Mouse (Mus musculus) embryonic facial prominence, embryonic 15.5 days (tissue): ENCODE data around the gene Hhipl1. TPM values are rescaled to one million over a fixed set of nuclear protein-coding genes. Genes with fewer than 3 reads are reported as not detected.

ENCODE experiments used
- ATAC-seq: fragments of 200-750 bp; cut with Nextera tagmentation; 2 replicates; pipeline ENCODE4 v1.8.0; 2017; ENCODE audit warnings: low read depth, moderate TSS enrichment; ENCODE audit not compliant: insufficient number of reproducible peaks, low FRiP score, low TSS enrichment
- H3K27ac ChIP-seq: fragments of 300-500 bp; sonication (generic); replicated peaks from 2 replicates; pipeline ENCODE4 v1.5.1; 2015; ENCODE audit warnings: mild to moderate bottlenecking, inconsistent platforms
- H3K27me3 ChIP-seq: fragments of 300-500 bp; sonication (generic); 2 replicates; pipeline ENCODE4 v1.6.1; 2015; ENCODE audit warnings: inconsistent platforms
- H3K36me3 ChIP-seq: fragments of 300-500 bp; sonication (generic); 2 replicates; pipeline ENCODE4 v1.6.1; 2015; ENCODE audit warnings: mild to moderate bottlenecking, inconsistent platforms
- H3K4me1 ChIP-seq: fragments of 300-500 bp; sonication (generic); 2 replicates; pipeline ENCODE4 v1.6.1; 2015; ENCODE audit warnings: inconsistent platforms
- H3K4me2 ChIP-seq: fragments of 300-500 bp; sonication (generic); replicated peaks from 2 replicates; pipeline ENCODE4 v1.6.1; 2015; ENCODE audit warnings: mild to moderate bottlenecking, inconsistent platforms
- H3K4me3 ChIP-seq: fragments of 300-500 bp; sonication (generic); replicated peaks from 2 replicates; pipeline ENCODE4 v1.5.1; 2015; ENCODE audit warnings: mild to moderate bottlenecking, inconsistent platforms
- H3K9ac ChIP-seq: fragments of 300-500 bp; sonication (generic); 2 replicates; pipeline ENCODE4 v1.6.1; 2015; ENCODE audit warnings: inconsistent platforms
- H3K9me3 ChIP-seq: fragments of 300-500 bp; sonication (generic); replicated peaks from 2 replicates; pipeline ENCODE4 v1.6.1; 2016; ENCODE audit warnings: inconsistent platforms
- WGBS: fragments of 180-500 bp; shearing (Covaris S2); methylation state at CpG from one replicate; pipeline ENCODE4 v1.1.7; 2015; 5-methylcytosine and 5-hydroxymethylcytosine counted together
- polyA plus RNA-seq: library from polyadenylated mRNA; unstranded; fragments of >200 nt; fragmentation: Nextera tagmentation; extraction: Ambion mirVana; gene quantifications from 2 replicates; pipeline ENCODE4 v1.2.1, GENCODE M21; 2015

Gene Hhipl1
- polyA plus RNA-seq, 1 experiment from 2014 or later = 0.67 TPM

DNA sequence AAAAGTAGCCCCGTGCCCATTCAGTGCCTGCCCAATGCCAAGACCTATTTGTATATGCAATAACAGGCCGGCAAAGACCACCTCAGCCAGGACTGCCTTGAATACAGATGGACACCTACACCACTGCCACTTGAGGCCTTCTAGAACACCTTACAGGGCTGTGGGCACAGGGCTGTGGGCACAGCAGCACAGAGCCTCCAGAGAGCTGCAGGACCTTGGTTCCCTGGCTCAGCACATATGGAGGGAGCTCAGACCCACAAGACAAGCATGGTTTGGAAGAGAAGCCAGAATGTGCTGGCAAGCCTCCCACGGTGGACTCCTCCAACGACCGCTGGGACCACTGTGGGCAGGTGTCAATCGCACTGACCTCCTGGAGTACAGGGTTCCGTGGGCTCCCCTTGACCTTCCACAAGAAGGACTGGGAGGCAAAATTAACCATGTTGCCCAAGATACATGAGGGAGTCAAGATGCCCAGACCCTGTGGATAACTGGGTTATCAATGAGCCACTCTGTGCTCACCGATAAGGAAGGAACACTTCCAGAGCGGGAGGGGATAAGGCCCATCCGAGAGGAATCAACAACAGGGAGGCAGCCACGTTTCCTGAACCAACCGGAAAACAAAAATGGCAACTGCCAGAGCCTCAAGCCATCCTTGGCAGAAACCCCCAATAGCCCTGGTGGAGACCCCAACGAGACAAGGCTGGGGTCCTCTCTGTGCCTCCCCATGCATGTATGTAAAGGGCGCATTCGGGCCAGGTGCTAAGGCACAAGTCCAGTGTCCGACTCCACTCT, 34.5 kb upstream of the Hhipl1 start:
- Histone ChIP-seq H3K27ac (no peak overlapping the region), H3K4me2 (peak overlapping the region; percentile 96; the same call in 1 of the 2 replicates), H3K4me3 (no peak overlapping the region), H3K36me3 (no peaks in the 10 kb centered on the region), H3K4me1 (peaks cover 55% of the 10 kb centered on the region), H3K9me3 (no peaks in the 10 kb centered on the region), H3K9ac (no peak overlapping the region), H3K27me3 (no peaks in the 10 kb centered on the region)
- no peak for ATAC-seq
- 80% methylated on average over 16 of the region's 16 CpGs for WGBS

- Histone ChIP-seq H3K4me1 (peaks cover 60% of the 10 kb centered on the region), H3K9me3 (no peaks in the 10 kb centered on the region)
- WGBS = 54% methylated on average over 7 of the region's 7 CpGs
Measured at GRCm38 (mm10) chr12:108272143-108272635, 33.9 kb upstream of the Hhipl1 start.

GRCm38 (mm10) chr12:108273466-108274312, 32.4 kb upstream of the Hhipl1 start:
- WGBS = 6% methylated on average over 21 of the region's 21 CpGs
- no peaks in the 10 kb centered on the region for H3K27me3 ChIP-seq
- no peak for ATAC-seq
- H3K4me1 ChIP-seq = peaks cover 75% of the 10 kb centered on the region
- H3K27ac ChIP-seq = no peak overlapping the region
- peak overlapping the region; percentile 58 for H3K9ac ChIP-seq
- H3K9me3 ChIP-seq = no peaks in the 10 kb centered on the region
- peak overlapping the region; percentile 96 for H3K4me2 ChIP-seq
- no peaks in the 10 kb centered on the region for H3K36me3 ChIP-seq
- peak overlapping the region; percentile 65 for H3K4me3 ChIP-seq

More at GRCm38 (mm10) chr12:108272143-108272635, 33.9 kb upstream of the Hhipl1 start:
- H3K4me3 ChIP-seq = no peak overlapping the region
- no peaks in the 10 kb centered on the region for H3K27me3 ChIP-seq
- H3K4me2 ChIP-seq = peak overlapping the region; percentile 96
- no peak overlapping the region for H3K27ac ChIP-seq
- no peaks in the 10 kb centered on the region for H3K36me3 ChIP-seq
- H3K9ac ChIP-seq = no peak overlapping the region
- no peak for ATAC-seq

GRCm38 (mm10) chr12:108274313-108274595, 31.8 kb upstream of the Hhipl1 start:
- Histone ChIP-seq H3K27me3 (no peaks in the 10 kb centered on the region), H3K36me3 (no peaks in the 10 kb centered on the region), H3K9me3 (no peaks in the 10 kb centered on the region), H3K9ac (peak overlapping the region; percentile 58), H3K4me1 (peaks cover 80% of the 10 kb centered on the region), H3K4me2 (peak overlapping the region; percentile 96), H3K27ac (no peak overlapping the region), H3K4me3 (peak overlapping the region; percentile 65)
- no peak for ATAC-seq
- WGBS = 1% methylated on average over 32 of the region's 35 CpGs

GRCm38 (mm10) chr12:108274661-108275507, 31.2 kb upstream of the Hhipl1 start, which contains the start of gene Ccdc85c:
Gene Ccdc85c, minus strand, starts transcription at chr12:108275425.
- Histone ChIP-seq H3K4me1 (peaks cover 76% of the 10 kb centered on the region), H3K4me2 (peak within 1 kb of the TSS; percentile 96), H3K9ac (peak within 1 kb of the TSS; percentile 58), H3K27ac (peak within 1 kb of the TSS; percentile 79), H3K4me3 (peak within 1 kb of the TSS; percentile 65), H3K36me3 (no peaks in the 10 kb centered on the region), H3K27me3 (no peaks in the 10 kb centered on the region), H3K9me3 (no peaks in the 10 kb centered on the region)
- under 1% methylated on average over 82 of the region's 120 CpGs for WGBS
- ATAC-seq = peak; percentile 0; the same call in 1 of the 2 replicates

- Histone ChIP-seq H3K9ac (peak overlapping the region; percentile 48), H3K4me2 (peak overlapping the region; percentile 96), H3K27me3 (no peaks in the 10 kb centered on the region), H3K4me3 (peak overlapping the region; percentile 65), H3K36me3 (no peaks in the 10 kb centered on the region), H3K4me1 (peaks cover 72% of the 10 kb centered on the region), H3K9me3 (no peaks in the 10 kb centered on the region), H3K27ac (peak overlapping the region; percentile 79)
- peak; percentile 94 for ATAC-seq
- 1% methylated on average over 36 of the region's 37 CpGs for WGBS
Measured at GRCm38 (mm10) chr12:108275508-108275890, 30.6 kb upstream of the Hhipl1 start.

GRCm38 (mm10) chr12:108275920-108276822, 29.9 kb upstream of the Hhipl1 start:
- Histone ChIP-seq H3K27ac (peak overlapping the region; percentile 79), H3K36me3 (no peaks in the 10 kb centered on the region), H3K4me3 (peak overlapping the region; percentile 65), H3K27me3 (no peaks in the 10 kb centered on the region), H3K4me1 (peaks cover 65% of the 10 kb centered on the region), H3K9me3 (no peaks in the 10 kb centered on the region), H3K4me2 (peak overlapping the region; percentile 96), H3K9ac (peak overlapping the region; percentile 48)
- ATAC-seq = no peak; the same call in 1 of the 2 replicates
- WGBS = under 1% methylated on average over 47 of the region's 47 CpGs

DNA sequence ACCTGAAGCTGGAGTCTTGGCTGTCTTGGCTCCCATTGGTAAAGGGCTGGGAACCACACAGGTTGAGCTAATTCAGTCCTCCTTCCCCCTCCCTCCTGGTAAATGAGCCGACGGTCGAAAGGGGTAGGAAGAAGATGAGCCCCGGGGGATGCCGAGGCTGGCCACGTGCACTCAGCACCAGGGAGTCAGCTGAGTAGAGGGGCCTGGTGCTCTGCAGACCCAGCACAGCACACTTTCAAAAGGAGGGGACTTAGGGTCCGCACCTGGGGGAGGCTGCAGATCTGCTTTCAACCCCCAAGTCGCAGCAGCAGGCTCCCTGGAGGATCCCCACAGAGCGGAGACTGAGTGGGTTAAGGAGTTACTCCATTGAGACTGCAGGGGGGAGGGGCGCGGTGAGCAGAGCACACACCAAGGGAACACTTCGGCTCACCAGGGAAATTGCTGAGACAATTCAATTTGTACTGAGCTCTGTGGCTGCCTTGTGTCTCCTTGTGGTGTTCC, 28.7 kb upstream of the Hhipl1 start:
- Histone ChIP-seq H3K4me3 (0 out of 2 replicates have a peak overlapping the region, but pooled peaks have one; percentile 7), H3K27ac (peak overlapping the region; percentile 28; the same call in 1 of the 2 replicates), H3K27me3 (no peaks in the 10 kb centered on the region), H3K9me3 (no peaks in the 10 kb centered on the region), H3K9ac (no peak overlapping the region), H3K4me2 (peak overlapping the region; percentile 96), H3K36me3 (no peaks in the 10 kb centered on the region), H3K4me1 (peaks cover 54% of the 10 kb centered on the region)
- WGBS = 4% methylated on average over 12 of the region's 12 CpGs
- ATAC-seq = no peak

DNA sequence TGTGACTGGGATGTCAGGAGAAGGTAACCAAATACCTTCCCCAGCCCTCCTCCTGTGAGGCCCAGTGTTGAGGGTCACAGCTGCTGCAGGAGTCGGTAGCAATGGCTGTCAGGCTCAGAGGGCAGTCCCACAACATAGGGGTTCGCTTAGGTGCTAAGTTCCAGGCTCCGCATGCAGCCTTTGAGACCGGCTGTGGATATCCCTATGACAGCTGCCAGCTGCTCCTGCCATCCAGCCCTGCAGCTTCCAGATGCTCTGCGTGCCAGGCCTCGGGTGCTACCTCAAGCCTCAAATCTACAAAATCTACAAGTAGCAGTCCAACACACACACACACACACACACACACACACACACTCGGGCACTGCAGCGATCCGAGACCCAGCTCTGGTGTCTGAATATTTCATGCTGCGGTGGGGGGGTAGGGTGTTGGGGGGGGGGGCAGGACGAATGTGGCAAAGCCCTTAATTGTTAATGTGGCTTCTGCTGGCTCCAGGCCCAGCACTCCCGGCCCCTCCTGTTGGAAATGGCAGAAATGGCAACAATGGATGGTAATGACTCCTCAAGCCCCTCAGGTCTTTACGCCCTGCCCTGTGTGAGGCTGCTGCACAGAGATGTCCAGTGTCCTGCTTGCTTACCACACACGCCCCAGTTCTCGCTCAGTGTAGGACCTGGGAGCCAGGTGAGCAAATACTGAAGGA, 27.7 kb upstream of the Hhipl1 start:
- H3K4me2 ChIP-seq = no peak overlapping the region

More for the DNA sequence above, 27.7 kb upstream of the Hhipl1 start:
- 27% methylated on average over 15 of the region's 15 CpGs for WGBS
- Histone ChIP-seq H3K9me3 (no peaks in the 10 kb centered on the region), H3K27ac (no peak overlapping the region), H3K9ac (no peak overlapping the region), H3K36me3 (no peaks in the 10 kb centered on the region), H3K4me3 (no peak overlapping the region), H3K4me1 (peaks cover 44% of the 10 kb centered on the region), H3K27me3 (no peaks in the 10 kb centered on the region)
- ATAC-seq = peak; percentile 0; the same call in 1 of the 2 replicates
